In genomic region chr16:21637201-21637819, GRCm38 (mm10) we compare ENCODE assay signal across 15 mouse cellular contexts. TPM values are rescaled to one million over a fixed set of nuclear protein-coding genes. Genes with fewer than 3 reads are reported as not detected.
A peak's percentile ranks its signal among the peaks of the same experiment; 100 is the strongest.
DNase-seq lines count a peak whose midpoint lies in the region; ATAC-seq and TF ChIP-seq lines count a peak whose summit lies in the region.
"Had no signal": no experiment of that assay in that cellular context is flagged by ENCODE, and none has a peak within 500 bp of the region (broad histone marks: within the 10 kb centered on the region; RNA-seq: fewer than 3 reads in every experiment).

No protein-coding gene starts in this region.

- H3K9me3 ChIP-seq in liver, embryonic 12.5 days (replicated peaks) = no peaks in the 10 kb centered on the region
- H3K9me3 ChIP-seq in heart, embryonic 15.5 days (replicated peaks) = no peaks in the 10 kb centered on the region
- H3K9me3 ChIP-seq in lung, postnatal 0 days (ENCODE audit: low read length) = no peaks in the 10 kb centered on the region
- H3K9me3 ChIP-seq: midbrain, embryonic 15.5 days had no signal

- no peak overlapping the region for H3K4me2 ChIP-seq in liver, embryonic 12.5 days
- H3K4me2 ChIP-seq in heart, embryonic 15.5 days = no peak overlapping the region
- H3K4me2 ChIP-seq in lung, postnatal 0 days (replicated peaks; ENCODE audit: low read depth, low read length) = no peak overlapping the region
- H3K4me2 ChIP-seq: midbrain, embryonic 15.5 days had no signal

- peak overlapping the region; percentile 90 for H3K27ac ChIP-seq in gastrocnemius, adult 2 months
- peak overlapping the region; percentile 28; the same call in 1 of the 2 replicates for H3K27ac ChIP-seq in liver, embryonic 12.5 days
- H3K27ac ChIP-seq in heart, embryonic 15.5 days = peak overlapping the region; percentile 85
- peak overlapping the region; percentile 54 for H3K27ac ChIP-seq in lung, postnatal 0 days (ENCODE audit: low read length)
- H3K27ac ChIP-seq: left cerebral cortex, adult 2 months; midbrain, embryonic 15.5 days had no signal

- peak; percentile 68 for TF ChIP-seq EP300 in lung, postnatal 0 days (IDR thresholded peaks at IDR 0.05)

- intact Hi-C loops in gastrocnemius, adult 2 months (cut with DNase I) = no loop called here

- no peak for TF ChIP-seq CTCF in gastrocnemius, adult 2 months (IDR thresholded peaks at IDR 0.05)
- TF ChIP-seq CTCF in lung, postnatal 0 days (IDR thresholded peaks at IDR 0.05) = no peak

- DNase-seq in gastrocnemius, adult 2 months = no peak
- DNase-seq in gastrocnemius, adult 18-20 months (ENCODE audit: low spot score) = no peak
- DNase-seq in liver = no peak
- DNase-seq in lung, postnatal 0 days (ENCODE audit: low spot score) = peak; percentile 26
- no peak for DNase-seq in gastrocnemius, postnatal 4 days (ENCODE audit: low spot score in 2 of 2)
- no peak for DNase-seq in urinary bladder, postnatal 25 days (ENCODE audit: low spot score)
- DNase-seq: adrenal gland, postnatal 36 days; cerebellum, adult 11-12 months; gastrocnemius, postnatal 36 days; kidney, postnatal 4 days had no signal

- H3K27me3 ChIP-seq in liver, embryonic 12.5 days (replicated peaks) = no peaks in the 10 kb centered on the region
- no peaks in the 10 kb centered on the region for H3K27me3 ChIP-seq in heart, embryonic 15.5 days
- H3K27me3 ChIP-seq in lung, postnatal 0 days (replicated peaks; ENCODE audit: insufficient read depth, low read length) = no peaks in the 10 kb centered on the region
- H3K27me3 ChIP-seq: midbrain, embryonic 15.5 days had no signal

- H3K9ac ChIP-seq in liver, embryonic 12.5 days = no peak overlapping the region
- H3K9ac ChIP-seq in heart, embryonic 15.5 days = no peak overlapping the region
- no peak overlapping the region for H3K9ac ChIP-seq in lung, postnatal 0 days (replicated peaks; ENCODE audit: low read depth)
- H3K9ac ChIP-seq: midbrain, embryonic 15.5 days had no signal

- H3K4me1 ChIP-seq in liver, embryonic 12.5 days = peaks cover 23% of the 10 kb centered on the region
- H3K4me1 ChIP-seq in heart, embryonic 15.5 days (replicated peaks) = peaks cover 32% of the 10 kb centered on the region
- H3K4me1 ChIP-seq in lung, postnatal 0 days (ENCODE audit: insufficient read depth, low read depth, low read length) = peaks cover 9% of the 10 kb centered on the region; the same call in 1 of the 2 replicates
- H3K4me1 ChIP-seq: midbrain, embryonic 15.5 days had no signal

- 43% methylated on average over 11 of the region's 11 CpGs for WGBS in liver, embryonic 12.5 days (ENCODE audit: insufficient replicate concordance)
- WGBS in heart, embryonic 15.5 days = 64% methylated on average over 11 of the region's 11 CpGs
- 59% methylated on average over 11 of the region's 11 CpGs for WGBS in lung, postnatal 0 days

- ATAC-seq in liver, embryonic 12.5 days = no peak
- ATAC-seq in heart, embryonic 15.5 days (replicated peaks; ENCODE audit: insufficient number of reproducible peaks, insufficient read depth, low FRiP score, low read depth) = no peak
- ATAC-seq in lung, postnatal 0 days = peak; percentile 37
- ATAC-seq: forebrain, embryonic 16.5 days; midbrain, embryonic 15.5 days had no signal

- no peaks in the 10 kb centered on the region for H3K36me3 ChIP-seq in liver, embryonic 12.5 days
- no peaks in the 10 kb centered on the region for H3K36me3 ChIP-seq in heart, embryonic 15.5 days
- H3K36me3 ChIP-seq in lung, postnatal 0 days (ENCODE audit: insufficient read depth, low read length) = no peaks in the 10 kb centered on the region
- H3K36me3 ChIP-seq: midbrain, embryonic 15.5 days had no signal

- H3K4me3 ChIP-seq in gastrocnemius, adult 2 months = no peak overlapping the region
- no peak overlapping the region for H3K4me3 ChIP-seq in liver, embryonic 12.5 days
- H3K4me3 ChIP-seq in heart, embryonic 15.5 days = no peak overlapping the region
- H3K4me3 ChIP-seq in lung, postnatal 0 days (ENCODE audit: low read depth, low read length) = no peak overlapping the region
- H3K4me3 ChIP-seq: left cerebral cortex, adult 2 months; midbrain, embryonic 15.5 days had no signal

RNA-seq across cellular contexts. Expression of gene 2510009E07Rik, which starts 57.2 kb away (rescaled TPM):
- 10 to 100 TPM; 20.7 to 28.3 TPM for total RNA-seq in gastrocnemius, adult 2 months (2021)
- total RNA-seq in gastrocnemius, adult 18-20 months (2021) = 10 to 100 TPM; 26.9 to 29.7 TPM
- 3.9 and 4.2 TPM in 2 replicates for polyA plus RNA-seq in liver, embryonic 12.5 days (2016; fragmentation: Nextera tagmentation; extraction: Ambion mirVana)
- polyA plus RNA-seq in heart, embryonic 15.5 days (2015; fragmentation: Nextera tagmentation; extraction: Ambion mirVana) = 22.0 and 24.5 TPM in 2 replicates
- 16.8 and 17.0 TPM in 2 replicates for polyA plus RNA-seq in lung, postnatal 0 days (2015; fragmentation: Nextera tagmentation; extraction: Ambion mirVana)
- 10 to 100 TPM; 39.7 to 44.2 TPM for total RNA-seq in gastrocnemius, postnatal 4 days (2021)

Comparison
In these comparisons a context has a peak if more than half of its experiments do, and no peak if none do; other contexts are left out.
1. H3K27ac ChIP-seq: peak in every context shown above with its lines; median percentile 90 in gastrocnemius, adult 2 months; 85 in heart, embryonic 15.5 days; 54 in lung, postnatal 0 days; 28 in liver, embryonic 12.5 days.